Mouse (Mus musculus): ENCODE measurements around the gene Tefm. TPM values are rescaled to one million over a fixed set of nuclear protein-coding genes. Genes with fewer than 3 reads are reported as not detected.

Gene Tefm
- polyA plus RNA-seq, 1 experiment from 2014 or later = 26.0 TPM

GRCm38 (mm10) chr11:80145787-80146275, 3.9 kb upstream of the Tefm start:
- H3K9me3 ChIP-seq (replicated peaks) = no peaks in the 10 kb centered on the region
- H3K4me3 ChIP-seq (replicated peaks) = no peak overlapping the region
- H3K4me1 ChIP-seq = peaks cover 13% of the 10 kb centered on the region
- 0 out of 2 replicates have a peak, but pooled peaks cover 4% of the 10 kb centered on the region for H3K27me3 ChIP-seq
- 48% methylated on average over 10 of the region's 10 CpGs for WGBS
- no peaks in the 10 kb centered on the region for H3K36me3 ChIP-seq
- H3K27ac ChIP-seq (replicated peaks) = no peak overlapping the region
- no peak overlapping the region for H3K9ac ChIP-seq
- no peak for ATAC-seq (ENCODE audit: insufficient number of reproducible peaks, low FRiP score, low TSS enrichment, low read depth)
- no peak overlapping the region for H3K4me2 ChIP-seq (replicated peaks)

DNA sequence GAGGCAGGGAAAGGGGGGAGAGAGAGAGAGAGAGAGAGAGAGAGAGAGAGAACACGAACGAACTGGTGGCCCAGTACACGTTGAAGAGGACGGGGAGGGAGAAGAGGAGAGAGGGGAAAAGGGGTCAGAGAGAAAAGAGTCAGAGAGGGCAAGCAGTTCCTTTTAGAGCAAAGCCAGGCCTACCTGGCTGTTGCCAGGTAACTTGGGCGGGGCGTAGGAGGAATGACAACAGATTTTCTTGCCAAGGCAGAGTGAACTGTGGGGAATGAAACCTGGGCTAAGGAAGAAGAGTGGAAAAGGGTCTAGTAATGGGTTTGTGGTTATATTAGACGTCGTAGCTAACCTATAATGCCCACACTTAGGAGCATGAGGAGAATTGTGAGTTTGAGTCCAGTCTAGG, 897 bp upstream of the Tefm start:
- 0 out of 2 replicates have a peak, but pooled peaks cover 3% of the 10 kb centered on the region for H3K36me3 ChIP-seq
- no peaks in the 10 kb centered on the region for H3K9me3 ChIP-seq (replicated peaks)
- 41% methylated on average over 8 of the region's 8 CpGs for WGBS
- no peaks in the 10 kb centered on the region for H3K27me3 ChIP-seq
- H3K4me3 ChIP-seq (replicated peaks) = peak overlapping the region; percentile 83
- no peak for ATAC-seq (ENCODE audit: insufficient number of reproducible peaks, low FRiP score, low TSS enrichment, low read depth)
- H3K27ac ChIP-seq (replicated peaks) = no peak overlapping the region
- H3K4me2 ChIP-seq (replicated peaks) = peak overlapping the region; percentile 67
- H3K9ac ChIP-seq = no peak overlapping the region
- peaks cover 13% of the 10 kb centered on the region for H3K4me1 ChIP-seq

- 90% methylated on average over 5 of the region's 5 CpGs for WGBS
- Histone ChIP-seq H3K27ac (replicated peaks) (no peak overlapping the region), H3K4me3 (replicated peaks) (no peak overlapping the region), H3K9ac (no peak overlapping the region), H3K27me3 (no peaks in the 10 kb centered on the region), H3K4me1 (peaks cover 8% of the 10 kb centered on the region), H3K9me3 (replicated peaks) (no peaks in the 10 kb centered on the region), H3K4me2 (replicated peaks) (no peak overlapping the region), H3K36me3 (peaks cover 26% of the 10 kb centered on the region)
- ATAC-seq (ENCODE audit: insufficient number of reproducible peaks, low FRiP score, low TSS enrichment, low read depth) = no peak
Measured at GRCm38 (mm10) chr11:80137773-80138172, 4.2 kb downstream of the Tefm start.

GRCm38 (mm10) chr11:80136786-80137185, 5.2 kb downstream of the Tefm start:
- Histone ChIP-seq H3K36me3 (peaks cover 35% of the 10 kb centered on the region), H3K27me3 (no peaks in the 10 kb centered on the region)
- ATAC-seq (ENCODE audit: insufficient number of reproducible peaks, low FRiP score, low TSS enrichment, low read depth) = no peak

GRCm38 (mm10) chr11:80135954-80136683, 5.9 kb downstream of the Tefm start:
- WGBS = 88% methylated on average over 11 of the region's 11 CpGs
- ATAC-seq (ENCODE audit: insufficient number of reproducible peaks, low FRiP score, low TSS enrichment, low read depth) = no peak
- Histone ChIP-seq H3K4me1 (0 out of 2 replicates have a peak, but pooled peaks cover 2% of the 10 kb centered on the region), H3K4me3 (replicated peaks) (no peak overlapping the region), H3K36me3 (peaks cover 40% of the 10 kb centered on the region), H3K9ac (no peak overlapping the region), H3K4me2 (replicated peaks) (no peak overlapping the region), H3K9me3 (replicated peaks) (no peaks in the 10 kb centered on the region), H3K27me3 (no peaks in the 10 kb centered on the region), H3K27ac (replicated peaks) (no peak overlapping the region)

More at GRCm38 (mm10) chr11:80136786-80137185, 5.2 kb downstream of the Tefm start:
- Histone ChIP-seq H3K4me2 (replicated peaks) (no peak overlapping the region), H3K4me3 (replicated peaks) (no peak overlapping the region), H3K9ac (no peak overlapping the region), H3K9me3 (replicated peaks) (no peaks in the 10 kb centered on the region), H3K27ac (replicated peaks) (no peak overlapping the region), H3K4me1 (0 out of 2 replicates have a peak, but pooled peaks cover 3% of the 10 kb centered on the region)
- WGBS = 90% methylated on average over 13 of the region's 13 CpGs

- no peak overlapping the region for H3K4me2 ChIP-seq (replicated peaks)
- no peaks in the 10 kb centered on the region for H3K27me3 ChIP-seq
- no peak for ATAC-seq (ENCODE audit: insufficient number of reproducible peaks, low FRiP score, low TSS enrichment, low read depth)
- peaks cover 48% of the 10 kb centered on the region for H3K36me3 ChIP-seq
- 71% methylated on average over 4 of the region's 4 CpGs for WGBS
- no peak overlapping the region for H3K27ac ChIP-seq (replicated peaks)
- no peak overlapping the region for H3K4me3 ChIP-seq (replicated peaks)
- H3K9ac ChIP-seq = no peak overlapping the region
- H3K4me1 ChIP-seq = no peaks in the 10 kb centered on the region
- H3K9me3 ChIP-seq (replicated peaks) = no peaks in the 10 kb centered on the region
Measured at GRCm38 (mm10) chr11:80134744-80135143, 7.2 kb downstream of the Tefm start.

GRCm38 (mm10) chr11:80132050-80132449, 9.9 kb downstream of the Tefm start:
- Histone ChIP-seq H3K4me2 (replicated peaks) (no peak overlapping the region), H3K27ac (replicated peaks) (no peak overlapping the region), H3K9me3 (replicated peaks) (no peaks in the 10 kb centered on the region), H3K4me3 (replicated peaks) (no peak overlapping the region), H3K27me3 (no peaks in the 10 kb centered on the region), H3K9ac (no peak overlapping the region), H3K4me1 (no peaks in the 10 kb centered on the region), H3K36me3 (peaks cover 59% of the 10 kb centered on the region)
- 82% methylated on average over 1 of the region's 1 CpGs for WGBS
- no peak for ATAC-seq (ENCODE audit: insufficient number of reproducible peaks, low FRiP score, low TSS enrichment, low read depth)

DNA sequence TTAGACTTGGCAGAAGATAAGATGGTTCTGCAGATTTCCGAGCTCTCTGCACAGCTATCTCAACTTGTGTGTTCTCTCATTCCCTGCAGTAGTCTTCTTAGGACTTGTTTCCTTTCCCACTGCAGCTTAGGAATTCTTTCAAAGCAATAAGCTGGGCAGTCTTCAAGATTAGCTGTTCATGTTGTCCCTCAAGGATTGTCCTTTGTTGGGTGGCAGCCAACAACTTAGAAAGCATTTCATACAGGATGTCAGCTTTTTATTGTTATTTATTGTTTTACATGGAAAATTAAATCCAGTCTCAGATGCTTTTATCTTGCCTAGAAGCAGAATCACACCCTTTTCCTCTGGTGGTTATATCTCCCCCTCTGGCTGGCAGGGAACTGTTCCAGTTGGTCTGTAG, 25.6 kb downstream of the Tefm start:
- H3K9ac ChIP-seq = no peak overlapping the region
- no peaks in the 10 kb centered on the region for H3K9me3 ChIP-seq (replicated peaks)
- 71% methylated on average over 1 of the region's 1 CpGs for WGBS
- peaks cover 64% of the 10 kb centered on the region for H3K36me3 ChIP-seq
- no peak for ATAC-seq (ENCODE audit: insufficient number of reproducible peaks, low FRiP score, low TSS enrichment, low read depth)
- no peaks in the 10 kb centered on the region for H3K27me3 ChIP-seq
- no peak overlapping the region for H3K4me2 ChIP-seq (replicated peaks)
- H3K4me1 ChIP-seq = no peaks in the 10 kb centered on the region
- no peak overlapping the region for H3K4me3 ChIP-seq (replicated peaks)
- H3K27ac ChIP-seq (replicated peaks) = no peak overlapping the region

DNA sequence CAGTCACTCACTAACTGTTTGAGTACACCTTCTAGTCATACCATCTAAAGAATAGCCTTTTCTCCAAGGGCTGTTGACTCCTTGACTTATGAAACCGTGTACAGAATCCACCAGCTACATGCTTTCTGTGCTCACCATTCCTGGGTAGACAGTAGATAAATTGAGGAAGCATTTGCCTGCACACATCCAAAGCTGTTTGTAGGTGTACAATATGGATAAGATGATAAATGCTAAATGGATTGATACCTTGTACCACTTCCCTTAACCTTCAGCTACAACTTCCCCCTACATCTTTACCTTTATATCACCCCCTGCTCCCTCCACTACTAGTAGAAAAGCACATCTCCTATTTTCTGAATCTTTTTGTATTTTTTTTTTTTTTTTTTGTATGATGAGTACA, 37.6 kb downstream of the Tefm start:
- H3K36me3 ChIP-seq = peaks cover 51% of the 10 kb centered on the region
- H3K27me3 ChIP-seq = no peaks in the 10 kb centered on the region
- H3K27ac ChIP-seq (replicated peaks) = no peak overlapping the region
- H3K4me2 ChIP-seq (replicated peaks) = no peak overlapping the region
- no peaks in the 10 kb centered on the region for H3K4me1 ChIP-seq
- ATAC-seq (ENCODE audit: insufficient number of reproducible peaks, low FRiP score, low TSS enrichment, low read depth) = no peak
- WGBS = 91% methylated on average over 1 of the region's 1 CpGs
- no peak overlapping the region for H3K4me3 ChIP-seq (replicated peaks)
- no peak overlapping the region for H3K9ac ChIP-seq
- no peaks in the 10 kb centered on the region for H3K9me3 ChIP-seq (replicated peaks)

DNA sequence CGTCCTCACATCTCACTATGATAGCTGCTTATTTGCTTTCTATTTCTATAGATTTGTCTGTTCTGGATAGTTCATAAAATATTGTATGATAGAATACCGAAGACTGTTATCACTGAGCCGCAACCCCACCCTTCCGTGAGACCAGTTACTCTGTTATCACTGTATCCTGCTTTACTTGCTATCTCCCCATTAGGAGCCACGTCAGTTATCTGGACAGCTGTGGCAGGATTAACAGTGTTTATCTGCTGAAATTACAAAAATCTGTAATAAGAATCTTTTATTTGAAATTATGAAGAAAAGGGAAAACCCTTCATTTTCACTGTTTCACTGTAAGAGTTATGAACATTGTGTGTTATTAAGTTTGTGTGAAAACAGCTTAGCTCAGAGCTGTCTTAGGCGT, 40.7 kb downstream of the Tefm start:
- no peak overlapping the region for H3K4me2 ChIP-seq (replicated peaks)
- H3K4me1 ChIP-seq = no peaks in the 10 kb centered on the region
- 95% methylated on average over 6 of the region's 6 CpGs for WGBS
- no peak overlapping the region for H3K4me3 ChIP-seq (replicated peaks)
- ATAC-seq (ENCODE audit: insufficient number of reproducible peaks, low FRiP score, low TSS enrichment, low read depth) = no peak
- H3K27me3 ChIP-seq = no peaks in the 10 kb centered on the region
- peaks cover 41% of the 10 kb centered on the region for H3K36me3 ChIP-seq
- H3K9ac ChIP-seq = no peak overlapping the region
- no peaks in the 10 kb centered on the region for H3K9me3 ChIP-seq (replicated peaks)
- H3K27ac ChIP-seq (replicated peaks) = no peak overlapping the region

GRCm38 (mm10) chr11:80098444-80099056, 43.4 kb downstream of the Tefm start:
- H3K9me3 ChIP-seq (replicated peaks) = no peaks in the 10 kb centered on the region
- peaks cover 32% of the 10 kb centered on the region; the same call in 1 of the 2 replicates for H3K36me3 ChIP-seq
- no peak for ATAC-seq (ENCODE audit: insufficient number of reproducible peaks, low FRiP score, low TSS enrichment, low read depth)
- no peaks in the 10 kb centered on the region for H3K4me1 ChIP-seq
- no peak overlapping the region for H3K27ac ChIP-seq (replicated peaks)
- 91% methylated on average over 3 of the region's 3 CpGs for WGBS
- H3K4me3 ChIP-seq (replicated peaks) = no peak overlapping the region
- H3K4me2 ChIP-seq (replicated peaks) = no peak overlapping the region
- no peaks in the 10 kb centered on the region for H3K27me3 ChIP-seq
- H3K9ac ChIP-seq = no peak overlapping the region

Measured in embryonic facial prominence, embryonic 15.5 days (tissue).